Mouse (Mus musculus) C2C12 (cell line): ENCODE results near the gene Bcl6b. TPM values are rescaled to one million over a fixed set of nuclear protein-coding genes. Genes with fewer than 3 reads are reported as not detected.

ENCODE experiments used
- H3K27me3 ChIP-seq: one replicate; pipeline ENCODE4 v1.6.1; 2011; ENCODE audit not compliant: control insufficient read depth, insufficient read depth, insufficient read length
- H3K36me3 ChIP-seq: one replicate; pipeline ENCODE4 v1.6.1; 2011; ENCODE audit not compliant: control insufficient read depth, insufficient read depth
- H3K4me3 ChIP-seq: one replicate; pipeline ENCODE4 v1.5.1; 2011; ENCODE audit warnings: mild to moderate bottlenecking, control low read depth; ENCODE audit not compliant: poor library complexity, insufficient read depth, severe bottlenecking
- H3K79me2 ChIP-seq: one replicate; pipeline ENCODE4 v1.6.1; 2011; ENCODE audit not compliant: control insufficient read depth, insufficient read depth
- H3K79me3 ChIP-seq: one replicate; pipeline ENCODE4 v1.6.1; 2011; ENCODE audit warnings: low read depth, control low read depth
- H3ac ChIP-seq: one replicate; pipeline ENCODE3; 2011; ENCODE audit warnings: low read depth; ENCODE audit not compliant: control insufficient read depth, insufficient read length
- CEBPB ChIP-seq: IDR thresholded peaks from one replicate; pipeline ENCODE4 v1.6.1; 2011; ENCODE audit warnings: low read depth, mild to moderate bottlenecking, control low read depth, moderate library complexity
- CTCF ChIP-seq: IDR thresholded peaks from one replicate; pipeline ENCODE4 v1.5.1; 2011; ENCODE audit not compliant: control insufficient read depth, insufficient read depth, insufficient read length
- FOSL1 ChIP-seq: IDR thresholded peaks from one replicate; pipeline ENCODE4 v1.8.0; 2011; ENCODE audit warnings: mild to moderate bottlenecking, low read length; ENCODE audit not compliant: poor library complexity, insufficient read depth, severe bottlenecking
- MAX ChIP-seq: IDR thresholded peaks from one replicate; pipeline ENCODE4 v1.6.1; 2011; ENCODE audit warnings: mild to moderate bottlenecking, control low read depth
- MYOD1 ChIP-seq: IDR thresholded peaks from one replicate; pipeline ENCODE4 v1.6.1; 2011; ENCODE audit warnings: low read depth; ENCODE audit not compliant: control insufficient read depth, insufficient read length
- MYOG ChIP-seq: IDR thresholded peaks from one replicate; pipeline ENCODE4 v1.6.1; 2011; ENCODE audit not compliant: control insufficient read depth, insufficient read length; ENCODE audit errors: extremely low read depth
- USF1 ChIP-seq: IDR thresholded peaks from one replicate; pipeline ENCODE4 v1.6.1; 2011; ENCODE audit warnings: low read depth, mild to moderate bottlenecking, control low read depth, moderate library complexity
- polyA plus RNA-seq: library from polyadenylated mRNA; unstranded; fragments of >200 nt; fragmentation: generic; extraction: Trizol; gene quantifications from one replicate; pipeline ENCODE4 v1.2.1, GENCODE M21; 2012; ENCODE audit warnings: missing spikeins

The Bcl6b gene
- polyA plus RNA-seq, 1 experiment, result 9.3 TPM

GRCm38 (mm10) chr11:70213736-70214135 lies 15.9 kb downstream of the Bcl6b start:
- Histone ChIP-seq H3K79me3 (peaks cover 20% of the 10 kb centered on the region), H3K4me3 (peak overlapping the region; percentile 59), H3K79me2 (peaks cover 56% of the 10 kb centered on the region), H3K36me3 (peaks cover 30% of the 10 kb centered on the region), H3ac (peak overlapping the region; percentile 84), H3K27me3 (no peaks in the 10 kb centered on the region)
- TF ChIP-seq CTCF, result no peak
- no peak for TF ChIP-seq MYOG
- no peak for TF ChIP-seq MAX
- no peak for TF ChIP-seq MYOD1
- no peak for TF ChIP-seq FOSL1
- TF ChIP-seq USF1, result no peak
- no peak for TF ChIP-seq CEBPB

- Histone ChIP-seq H3ac (peak overlapping the region; percentile 36), H3K36me3 (peaks cover 21% of the 10 kb centered on the region), H3K27me3 (no peaks in the 10 kb centered on the region), H3K79me3 (peaks cover 17% of the 10 kb centered on the region), H3K4me3 (no peak overlapping the region), H3K79me2 (peaks cover 47% of the 10 kb centered on the region)
- TF ChIP-seq MYOG, result no peak
- TF ChIP-seq FOSL1, result no peak
- peak; percentile 34 for TF ChIP-seq MAX
- TF ChIP-seq CEBPB, result no peak
Observed at GRCm38 (mm10) chr11:70212896-70213295, 16.7 kb downstream of the Bcl6b start.

- peak within 1 kb of the TSS; percentile 36 for H3ac ChIP-seq
- peaks cover 42% of the 10 kb centered on the region for H3K79me2 ChIP-seq
- H3K27me3 ChIP-seq, result no peaks in the 10 kb centered on the region
- peaks cover 15% of the 10 kb centered on the region for H3K79me3 ChIP-seq
- TF ChIP-seq FOSL1, result no peak
- no peak for TF ChIP-seq CTCF
- TF ChIP-seq MYOG, result no peak
- no peak for TF ChIP-seq USF1
- no peak for TF ChIP-seq CEBPB
- no peak for TF ChIP-seq MAX
- TF ChIP-seq MYOD1, result no peak
- H3K4me3 ChIP-seq, result peak within 1 kb of the TSS; percentile 59
- H3K36me3 ChIP-seq, result peaks cover 17% of the 10 kb centered on the region
Observed at GRCm38 (mm10) chr11:70212423-70212822, 17.2 kb downstream of the Bcl6b start, which contains the start of gene Slc16a11. Gene Slc16a11 (plus strand): TSS chr11:70212752.

GRCm38 (mm10) chr11:70211972-70212371 lies 17.6 kb downstream of the Bcl6b start:
- no peak for TF ChIP-seq USF1
- no peak for TF ChIP-seq CTCF
- no peak for TF ChIP-seq MYOD1
- TF ChIP-seq MAX, result no peak
- TF ChIP-seq MYOG, result no peak
- TF ChIP-seq FOSL1, result no peak
- no peak for TF ChIP-seq CEBPB
- Histone ChIP-seq H3K79me2 (peaks cover 38% of the 10 kb centered on the region), H3K4me3 (no peak overlapping the region), H3K79me3 (peaks cover 14% of the 10 kb centered on the region), H3ac (no peak overlapping the region), H3K27me3 (no peaks in the 10 kb centered on the region), H3K36me3 (peaks cover 12% of the 10 kb centered on the region)

GRCm38 (mm10) chr11:70210681-70211080 lies 18.9 kb downstream of the Bcl6b start:
- Histone ChIP-seq H3K36me3 (no peaks in the 10 kb centered on the region), H3ac (no peak overlapping the region), H3K79me2 (peaks cover 25% of the 10 kb centered on the region), H3K79me3 (peaks cover 4% of the 10 kb centered on the region), H3K4me3 (no peak overlapping the region), H3K27me3 (no peaks in the 10 kb centered on the region)
- TF ChIP-seq MYOD1 (no peak), MAX (peak; percentile 45)

GRCm38 (mm10) chr11:70208778-70209388 lies 20.7 kb downstream of the Bcl6b start:
- peaks cover 7% of the 10 kb centered on the region for H3K79me2 ChIP-seq
- no peaks in the 10 kb centered on the region for H3K27me3 ChIP-seq
- no peak overlapping the region for H3K4me3 ChIP-seq
- H3K36me3 ChIP-seq, result no peaks in the 10 kb centered on the region
- H3ac ChIP-seq, result no peak overlapping the region
- TF ChIP-seq MYOD1 (no peak), CEBPB (no peak), MYOG (no peak), FOSL1 (no peak), MAX (no peak), USF1 (no peak), CTCF (no peak)
- H3K79me3 ChIP-seq, result no peaks in the 10 kb centered on the region
